Mouse (Mus musculus) ES-E14 (cell line): Measurements from ENCODE around the gene Mesd.

Experiments used
- CHD2 ChIP-seq: IDR thresholded peaks from 2 replicates; pipeline ENCODE4 v1.6.1; 2014; ENCODE audit warnings: mild to moderate bottlenecking, low read depth, low read length, inconsistent platforms
- ZC3H11A ChIP-seq: IDR thresholded peaks from 2 replicates; pipeline ENCODE4 v1.6.1; 2012; ENCODE audit warnings: low read depth, mild to moderate bottlenecking, inconsistent platforms, low read length, borderline replicate concordance

DNA sequence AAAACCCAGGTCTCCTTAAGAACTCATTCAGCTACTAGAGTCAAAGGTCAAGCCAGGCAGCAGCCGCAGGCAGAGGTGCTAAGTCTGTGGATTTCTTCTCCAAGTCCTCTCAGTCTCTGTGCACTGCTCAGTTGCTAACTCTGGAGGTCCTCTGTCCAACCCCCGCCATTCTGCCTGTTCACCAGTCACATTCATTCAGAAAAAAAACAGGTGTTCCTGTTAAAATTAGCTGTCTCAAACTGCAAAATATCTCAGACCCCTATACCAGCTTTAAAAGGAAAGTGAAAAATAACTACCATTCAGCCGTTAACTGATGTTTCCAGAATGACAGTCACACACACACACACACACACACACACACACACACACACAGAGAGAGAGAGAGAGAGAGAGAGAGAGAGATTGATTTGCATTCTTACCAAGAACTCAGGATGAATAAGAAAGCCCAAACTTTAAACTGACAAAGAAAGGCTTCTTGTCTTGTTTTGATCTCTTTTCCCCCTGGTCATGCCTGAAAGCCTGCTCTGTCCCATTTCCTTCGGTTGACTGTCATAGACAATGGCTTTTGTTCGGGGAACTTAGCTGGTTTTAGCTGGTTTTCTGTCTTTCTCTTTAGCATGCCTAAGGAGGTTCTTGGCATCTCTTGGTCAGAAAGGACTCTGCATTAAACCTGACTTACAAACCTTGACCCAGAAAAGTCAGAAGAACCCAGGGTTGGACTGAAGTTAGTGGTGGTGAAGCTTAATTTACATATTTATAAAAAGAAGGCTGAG, 5.4 kb upstream of the Mesd start:
- TF ChIP-seq CHD2 = no peak; the same call in 1 of the 2 replicates
- TF ChIP-seq ZC3H11A = no peak
